Mouse (Mus musculus): ENCODE data around the gene Aunip. TPM values are rescaled to one million over a fixed set of nuclear protein-coding genes. Genes with fewer than 3 reads are reported as not detected.

Aunip gene
- polyA plus RNA-seq, 1 experiment from 2014 or later = 0.84 TPM

DNA sequence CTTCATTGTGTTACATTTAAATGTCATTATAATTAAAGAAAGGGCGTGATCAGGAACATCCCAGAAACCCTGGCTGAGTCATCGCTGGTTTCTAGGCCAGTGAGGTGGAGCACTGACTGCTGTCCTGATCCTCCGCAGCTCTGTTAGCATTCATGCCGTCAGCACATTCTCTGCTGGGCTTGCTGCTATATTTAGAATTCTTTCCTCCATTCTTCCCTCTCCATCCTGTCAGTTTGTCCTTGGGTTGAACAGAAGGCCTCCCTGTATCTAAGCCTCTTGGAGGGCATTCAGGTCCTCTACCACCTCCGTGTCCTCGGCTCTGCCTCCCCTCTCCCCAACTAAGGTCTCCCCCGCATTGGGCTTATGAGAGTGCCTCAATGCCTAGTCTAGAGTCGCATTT, 6.2 kb downstream of the Aunip start:
- Histone ChIP-seq H3K36me3 (ENCODE audit: insufficient read depth, low read length) (no peaks in the 10 kb centered on the region), H3K4me1 (ENCODE audit: insufficient read depth, low read depth, low read length) (peaks cover 2% of the 10 kb centered on the region; the same call in 1 of the 2 replicates), H3K27me3 (replicated peaks; ENCODE audit: insufficient read depth, low read length) (no peaks in the 10 kb centered on the region), H3K9me3 (ENCODE audit: low read length) (no peaks in the 10 kb centered on the region), H3K4me3 (ENCODE audit: low read depth, low read length) (no peak overlapping the region), H3K27ac (ENCODE audit: low read length) (no peak overlapping the region), H3K4me2 (replicated peaks; ENCODE audit: low read depth, low read length) (no peak overlapping the region), H3K9ac (replicated peaks; ENCODE audit: low read depth) (no peak overlapping the region)
- ATAC-seq (no peak), DNase-seq (ENCODE audit: low spot score) (peak; percentile 53)
- no peak for TF ChIP-seq EP300 (IDR thresholded peaks at IDR 0.05)
- TF ChIP-seq CTCF (IDR thresholded peaks at IDR 0.05) = no peak
- WGBS = 56% methylated on average over 8 of the region's 8 CpGs

DNA sequence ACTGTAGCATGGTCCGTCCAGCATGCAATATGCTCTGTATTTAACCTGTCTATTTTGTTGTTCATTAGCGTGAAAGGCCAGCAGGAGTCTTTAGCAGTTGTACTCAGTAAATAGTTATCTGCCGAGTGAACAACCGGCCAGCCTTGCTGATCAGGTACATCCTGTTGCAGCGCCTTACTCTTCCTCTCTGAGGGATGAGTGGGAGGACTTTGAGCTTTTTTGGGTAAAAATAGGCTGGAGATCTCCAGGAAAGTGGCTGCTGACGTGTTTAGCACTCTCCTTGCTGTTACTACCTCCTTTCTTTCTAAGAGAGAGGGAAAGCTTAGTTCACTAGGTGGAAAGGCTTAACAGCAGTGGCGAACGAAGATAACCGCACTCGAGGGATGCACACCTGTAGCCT, 6.9 kb downstream of the Aunip start:
- TF ChIP-seq CTCF (IDR thresholded peaks at IDR 0.05) (no peak), EP300 (IDR thresholded peaks at IDR 0.05) (no peak)
- H3K4me2 ChIP-seq (replicated peaks; ENCODE audit: low read depth, low read length) = no peak overlapping the region
- no peaks in the 10 kb centered on the region for H3K36me3 ChIP-seq (ENCODE audit: insufficient read depth, low read length)
- no peaks in the 10 kb centered on the region for H3K9me3 ChIP-seq (ENCODE audit: low read length)
- no peak for ATAC-seq
- 83% methylated on average over 10 of the region's 10 CpGs for WGBS
- DNase-seq (ENCODE audit: low spot score) = no peak
- H3K27me3 ChIP-seq (replicated peaks; ENCODE audit: insufficient read depth, low read length) = no peaks in the 10 kb centered on the region
- no peak overlapping the region for H3K9ac ChIP-seq (replicated peaks; ENCODE audit: low read depth)
- no peak overlapping the region for H3K27ac ChIP-seq (ENCODE audit: low read length)
- H3K4me1 ChIP-seq (ENCODE audit: insufficient read depth, low read depth, low read length) = peaks cover 2% of the 10 kb centered on the region; the same call in 1 of the 2 replicates
- H3K4me3 ChIP-seq (ENCODE audit: low read depth, low read length) = no peak overlapping the region

DNA sequence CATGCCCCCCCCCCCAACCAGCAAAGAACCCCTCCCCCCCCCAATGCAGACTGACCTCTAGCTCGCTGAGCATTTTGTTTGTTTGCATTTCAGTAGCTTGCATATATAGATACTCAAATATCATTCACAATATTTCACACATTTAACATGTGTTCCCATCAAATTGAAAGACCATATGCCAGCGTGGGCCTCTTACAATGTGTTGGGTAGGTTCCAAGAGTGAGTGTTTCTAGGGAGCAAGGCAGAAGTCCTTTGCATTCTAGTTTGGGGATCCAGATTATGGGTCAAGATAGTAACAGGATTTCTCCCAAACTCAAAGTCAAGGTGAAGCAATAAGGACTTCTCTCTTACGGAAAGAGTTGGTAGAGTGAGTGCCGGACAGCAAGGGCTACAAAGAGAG, 7.7 kb downstream of the Aunip start:
- DNase-seq (ENCODE audit: low spot score) (no peak), ATAC-seq (no peak)
- TF ChIP-seq EP300 (IDR thresholded peaks at IDR 0.05) (no peak), CTCF (IDR thresholded peaks at IDR 0.05) (no peak)
- H3K9me3 ChIP-seq (ENCODE audit: low read length) = no peaks in the 10 kb centered on the region
- no peaks in the 10 kb centered on the region for H3K27me3 ChIP-seq (replicated peaks; ENCODE audit: insufficient read depth, low read length)
- H3K27ac ChIP-seq (ENCODE audit: low read length) = no peak overlapping the region
- no peak overlapping the region for H3K4me2 ChIP-seq (replicated peaks; ENCODE audit: low read depth, low read length)
- H3K4me3 ChIP-seq (ENCODE audit: low read depth, low read length) = no peak overlapping the region
- H3K4me1 ChIP-seq (ENCODE audit: insufficient read depth, low read depth, low read length) = peaks cover 2% of the 10 kb centered on the region; the same call in 1 of the 2 replicates
- WGBS = 83% methylated on average over 4 of the region's 4 CpGs
- H3K36me3 ChIP-seq (ENCODE audit: insufficient read depth, low read length) = no peaks in the 10 kb centered on the region
- H3K9ac ChIP-seq (replicated peaks; ENCODE audit: low read depth) = no peak overlapping the region

DNA sequence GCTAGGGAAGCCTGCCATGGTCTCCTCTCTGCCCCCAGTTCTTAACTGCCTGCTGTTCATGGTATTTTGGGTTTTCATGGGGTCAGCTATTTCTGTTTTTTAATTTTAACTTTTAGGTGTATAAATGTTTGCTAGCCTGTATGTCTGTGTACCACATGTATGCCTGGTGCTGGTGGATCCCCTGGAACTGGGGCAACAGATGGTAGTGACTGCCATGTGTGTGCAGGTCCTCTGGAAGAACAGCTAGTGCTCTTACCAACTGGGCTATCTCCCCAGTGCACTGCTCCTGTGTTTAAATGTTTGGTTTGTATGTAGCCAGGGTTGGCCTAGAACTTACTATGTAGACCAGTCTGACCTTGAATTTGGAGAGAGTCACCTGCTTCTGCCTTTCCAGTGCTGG, 8.5 kb downstream of the Aunip start:
- H3K4me1 ChIP-seq (ENCODE audit: insufficient read depth, low read depth, low read length) = peaks cover 2% of the 10 kb centered on the region; the same call in 1 of the 2 replicates
- no peak for ATAC-seq
- no peaks in the 10 kb centered on the region for H3K27me3 ChIP-seq (replicated peaks; ENCODE audit: insufficient read depth, low read length)
- no peaks in the 10 kb centered on the region for H3K36me3 ChIP-seq (ENCODE audit: insufficient read depth, low read length)
- no peak overlapping the region for H3K9ac ChIP-seq (replicated peaks; ENCODE audit: low read depth)
- TF ChIP-seq CTCF (IDR thresholded peaks at IDR 0.05) = no peak
- TF ChIP-seq EP300 (IDR thresholded peaks at IDR 0.05) = no peak
- no peak for DNase-seq (ENCODE audit: low spot score)
- no peaks in the 10 kb centered on the region for H3K9me3 ChIP-seq (ENCODE audit: low read length)
- H3K27ac ChIP-seq (ENCODE audit: low read length) = no peak overlapping the region
- H3K4me3 ChIP-seq (ENCODE audit: low read depth, low read length) = no peak overlapping the region
- H3K4me2 ChIP-seq (replicated peaks; ENCODE audit: low read depth, low read length) = no peak overlapping the region

DNA sequence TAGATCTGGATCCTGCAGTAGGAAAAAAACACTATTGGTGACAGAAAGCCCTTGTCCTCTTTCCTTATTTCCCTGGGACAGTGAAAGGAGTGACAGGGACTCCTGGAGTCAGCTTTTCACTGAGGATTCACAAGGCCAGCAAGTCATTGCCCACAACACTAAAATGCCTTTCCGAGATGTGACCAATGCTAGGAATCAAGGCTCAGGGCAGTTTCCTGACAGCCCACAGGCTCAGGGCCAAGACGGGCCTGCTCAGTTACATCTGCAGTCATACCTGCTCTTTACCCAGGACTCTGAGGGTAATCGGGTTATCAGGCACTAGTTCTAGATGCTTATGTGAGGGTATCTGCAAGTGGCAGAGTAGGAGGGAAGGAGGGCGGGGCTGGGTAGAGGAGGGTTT, 12.6 kb downstream of the Aunip start:
- DNase-seq (ENCODE audit: low spot score) (no peak), ATAC-seq (no peak)
- WGBS = 82% methylated on average over 4 of the region's 4 CpGs
- Histone ChIP-seq H3K9ac (replicated peaks; ENCODE audit: low read depth) (no peak overlapping the region), H3K27me3 (replicated peaks; ENCODE audit: insufficient read depth, low read length) (no peaks in the 10 kb centered on the region), H3K4me3 (ENCODE audit: low read depth, low read length) (no peak overlapping the region), H3K4me2 (replicated peaks; ENCODE audit: low read depth, low read length) (no peak overlapping the region), H3K27ac (ENCODE audit: low read length) (no peak overlapping the region), H3K4me1 (ENCODE audit: insufficient read depth, low read depth, low read length) (no peaks in the 10 kb centered on the region), H3K36me3 (ENCODE audit: insufficient read depth, low read length) (peaks cover 11% of the 10 kb centered on the region; the same call in 1 of the 2 replicates), H3K9me3 (ENCODE audit: low read length) (no peaks in the 10 kb centered on the region)
- TF ChIP-seq CTCF (IDR thresholded peaks at IDR 0.05) (no peak), EP300 (IDR thresholded peaks at IDR 0.05) (no peak)

DNA sequence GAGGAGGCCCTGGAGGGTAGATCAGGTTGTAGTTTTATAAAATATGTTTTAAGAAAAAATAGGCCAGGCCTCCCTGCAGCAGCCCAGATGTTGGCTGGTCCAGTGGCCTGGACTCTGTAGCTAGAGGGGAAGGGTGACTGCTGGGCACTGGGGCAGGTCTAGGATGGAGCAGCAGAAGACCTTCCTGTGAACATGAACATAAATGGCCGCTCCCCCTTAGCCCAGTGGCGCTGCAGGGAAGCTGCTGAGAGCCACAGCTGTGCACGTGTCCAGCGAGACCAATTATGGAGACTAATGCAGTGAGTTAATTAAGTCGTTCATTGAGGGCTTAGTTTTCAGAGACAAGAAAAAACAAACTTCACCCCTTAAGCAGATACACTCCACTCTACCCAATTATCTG, 15.0 kb downstream of the Aunip start:
- WGBS = 72% methylated on average over 5 of the region's 5 CpGs
- no peak for ATAC-seq

DNA sequence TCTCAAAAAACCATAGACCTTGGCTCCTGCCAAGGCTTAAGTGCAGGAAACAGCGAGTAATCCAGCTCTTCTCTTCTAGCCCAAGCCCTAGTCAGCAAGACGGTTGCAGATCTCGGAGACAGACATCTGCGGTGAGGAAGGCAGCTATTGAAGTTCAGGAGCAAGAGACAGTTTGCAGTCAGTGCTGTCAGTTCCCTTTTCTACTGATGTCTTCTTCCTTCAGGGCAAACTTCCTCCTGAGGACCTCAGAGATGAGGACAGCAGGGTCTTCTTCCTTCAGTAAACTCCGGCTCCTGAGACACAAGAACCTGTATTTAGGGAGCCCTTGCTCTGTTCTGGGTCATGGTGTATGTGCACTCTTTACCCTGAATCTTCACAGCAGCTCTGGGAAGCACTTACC, 15.4 kb downstream of the Aunip start:
- WGBS = 81% methylated on average over 5 of the region's 5 CpGs
- TF ChIP-seq EP300 (IDR thresholded peaks at IDR 0.05) = no peak
- no peak for TF ChIP-seq CTCF (IDR thresholded peaks at IDR 0.05)
- no peak overlapping the region for H3K4me2 ChIP-seq (replicated peaks; ENCODE audit: low read depth, low read length)

More for the DNA sequence above, 15.0 kb downstream of the Aunip start:
- no peaks in the 10 kb centered on the region for H3K27me3 ChIP-seq (replicated peaks; ENCODE audit: insufficient read depth, low read length)
- H3K36me3 ChIP-seq (ENCODE audit: insufficient read depth, low read length) = peaks cover 16% of the 10 kb centered on the region; the same call in 1 of the 2 replicates
- H3K4me1 ChIP-seq (ENCODE audit: insufficient read depth, low read depth, low read length) = no peaks in the 10 kb centered on the region
- TF ChIP-seq CTCF (IDR thresholded peaks at IDR 0.05) = no peak
- no peak for TF ChIP-seq EP300 (IDR thresholded peaks at IDR 0.05)
- no peak overlapping the region for H3K4me3 ChIP-seq (ENCODE audit: low read depth, low read length)
- no peaks in the 10 kb centered on the region for H3K9me3 ChIP-seq (ENCODE audit: low read length)
- H3K9ac ChIP-seq (replicated peaks; ENCODE audit: low read depth) = no peak overlapping the region
- no peak overlapping the region for H3K27ac ChIP-seq (ENCODE audit: low read length)
- H3K4me2 ChIP-seq (replicated peaks; ENCODE audit: low read depth, low read length) = no peak overlapping the region
- DNase-seq (ENCODE audit: low spot score) = no peak

More for the DNA sequence above, 15.4 kb downstream of the Aunip start:
- Histone ChIP-seq H3K9ac (replicated peaks; ENCODE audit: low read depth) (no peak overlapping the region), H3K4me3 (ENCODE audit: low read depth, low read length) (no peak overlapping the region), H3K9me3 (ENCODE audit: low read length) (no peaks in the 10 kb centered on the region), H3K27me3 (replicated peaks; ENCODE audit: insufficient read depth, low read length) (no peaks in the 10 kb centered on the region), H3K4me1 (ENCODE audit: insufficient read depth, low read depth, low read length) (no peaks in the 10 kb centered on the region), H3K36me3 (ENCODE audit: insufficient read depth, low read length) (peaks cover 16% of the 10 kb centered on the region; the same call in 1 of the 2 replicates), H3K27ac (ENCODE audit: low read length) (no peak overlapping the region)
- ATAC-seq (no peak), DNase-seq (ENCODE audit: low spot score) (no peak)

Measured in lung, postnatal 0 days (tissue).